Mouse (Mus musculus) 3T3-L1 (cell line): ENCODE data around the gene Mmp14.

Experiments used
- DNase-seq: peaks from one replicate; pipeline ENCODE4 v3.0.0-alpha.2; 2015; ENCODE audit warnings: low read depth, low spot score

Gene Mmp14

GRCm38 (mm10) chr14:54433941-54434531, 2.6 kb downstream of the Mmp14 start:
- DNase-seq: peak; percentile 62

GRCm38 (mm10) chr14:54435194-54435918, 3.9 kb downstream of the Mmp14 start:
- DNase-seq: peak; percentile 92

- no peak for DNase-seq
These were observed 7.7 kb downstream of the Mmp14 start for GRCm38 (mm10) chr14:54439155-54439554.

GRCm38 (mm10) chr14:54439610-54440009, 8.2 kb downstream of the Mmp14 start:
- no peak for DNase-seq

- DNase-seq: no peak
These were observed 9.1 kb downstream of the Mmp14 start for GRCm38 (mm10) chr14:54440538-54440937.

- DNase-seq: no peak
These were observed 10.0 kb downstream of the Mmp14 start for GRCm38 (mm10) chr14:54441365-54441764.

- peak; percentile 49 for DNase-seq
These were observed 11.1 kb downstream of the Mmp14 start for GRCm38 (mm10) chr14:54442548-54442947.

GRCm38 (mm10) chr14:54443196-54443595, 11.8 kb downstream of the Mmp14 start:
- peak; percentile 95 for DNase-seq

- DNase-seq: peak; percentile 99
These were observed 12.6 kb downstream of the Mmp14 start for GRCm38 (mm10) chr14:54443712-54444618.

- DNase-seq: peak; percentile 84
These were observed 14.1 kb downstream of the Mmp14 start for GRCm38 (mm10) chr14:54445476-54445875.

GRCm38 (mm10) chr14:54453566-54453965, 22.2 kb downstream of the Mmp14 start:
- DNase-seq: no peak

GRCm38 (mm10) chr14:54454669-54455528, 23.5 kb downstream of the Mmp14 start:
- DNase-seq: no peak

GRCm38 (mm10) chr14:54457907-54458569, 26.6 kb downstream of the Mmp14 start:
- no peak for DNase-seq

GRCm38 (mm10) chr14:54462146-54462545, 30.7 kb downstream of the Mmp14 start:
- DNase-seq: no peak

GRCm38 (mm10) chr14:54463108-54463958, 31.9 kb downstream of the Mmp14 start:
- DNase-seq: no peak

- DNase-seq: peak; percentile 79
These were observed 32.5 kb downstream of the Mmp14 start, which contains the start of gene Lrp10 for GRCm38 (mm10) chr14:54463959-54464292. Lrp10 (plus strand) TSS chr14:54464137.

GRCm38 (mm10) chr14:54464293-54465005, 33.0 kb downstream of the Mmp14 start:
- DNase-seq: peak; percentile 91

GRCm38 (mm10) chr14:54471467-54471866, 40.1 kb downstream of the Mmp14 start:
- no peak for DNase-seq

- no peak for DNase-seq
These were observed 41.3 kb downstream of the Mmp14 start for GRCm38 (mm10) chr14:54472671-54473070.
